Mouse (Mus musculus): ENCODE results near the gene Arhgap22.

Gene Arhgap22

DNA sequence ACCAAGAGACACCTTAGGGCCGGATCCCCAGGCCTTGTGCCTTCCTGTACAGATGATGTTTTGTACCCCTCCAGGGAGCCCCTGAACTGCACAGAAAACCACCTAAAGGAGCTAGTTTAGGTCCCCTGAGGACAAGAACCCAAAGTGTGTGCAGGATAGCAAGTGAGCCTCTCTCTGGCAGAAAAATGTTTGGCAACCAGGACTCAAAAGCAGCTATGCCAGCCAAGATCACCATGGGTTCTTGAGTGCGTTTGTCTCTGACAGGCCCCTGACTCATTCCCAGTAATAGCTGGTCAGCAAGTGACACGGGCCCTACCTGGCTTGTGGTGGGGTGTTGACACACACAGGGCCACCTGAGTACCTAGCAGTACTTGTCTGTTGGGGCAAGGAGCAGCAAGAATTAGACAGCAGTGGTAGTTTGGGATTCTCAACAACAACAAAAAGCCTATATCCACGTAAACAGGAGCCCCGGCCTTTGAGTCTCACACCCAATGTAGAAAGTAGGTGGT lies 115.5 kb downstream of the Arhgap22 start:
- peak in 1 of 2 experiments; percentile 16 for DNase-seq (ENCODE audit: low spot score in 2 of 2)

DNA sequence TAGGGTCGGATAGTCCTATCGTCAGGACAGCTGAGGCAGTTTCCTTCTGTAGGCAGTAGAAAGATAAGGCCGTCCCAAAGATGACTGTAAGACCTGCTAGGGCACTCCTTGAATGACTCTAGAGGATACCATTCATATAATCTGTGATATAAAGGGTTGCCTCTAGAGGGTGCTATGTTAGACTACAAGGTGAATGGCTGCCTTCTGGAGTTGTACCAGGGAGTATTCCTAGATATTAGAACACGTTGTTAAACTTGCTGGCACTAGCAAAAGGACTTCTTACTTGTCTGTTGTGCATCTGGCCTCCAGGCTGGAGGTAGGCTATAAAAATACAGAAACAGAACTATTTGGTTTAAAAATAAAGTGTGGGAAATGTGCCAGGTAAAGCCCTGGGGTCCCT lies 117.2 kb downstream of the Arhgap22 start:
- no peak for DNase-seq (ENCODE audit: low spot score in 2 of 2)

DNA sequence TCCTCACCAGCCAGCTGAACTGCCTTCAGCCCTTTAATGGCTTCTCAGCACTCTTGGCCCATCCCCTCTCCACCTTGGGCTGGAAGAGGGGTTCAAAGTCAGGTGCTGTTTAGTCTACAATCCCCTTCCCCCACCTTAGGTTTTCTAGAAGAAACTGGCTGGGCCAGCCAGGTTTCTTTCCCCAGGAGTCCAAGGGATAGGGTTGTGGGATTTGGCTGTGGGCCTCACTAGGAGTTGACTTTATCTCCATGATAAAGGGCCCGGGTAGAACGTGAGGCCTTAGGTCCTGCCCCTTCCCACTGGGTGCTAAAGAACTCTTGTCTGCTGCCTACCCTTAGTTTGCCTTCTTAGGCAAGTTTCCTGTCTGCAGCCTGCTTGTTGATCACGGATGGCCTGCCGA lies 117.8 kb downstream of the Arhgap22 start:
- DNase-seq (ENCODE audit: low spot score in 2 of 2): no peak

DNA sequence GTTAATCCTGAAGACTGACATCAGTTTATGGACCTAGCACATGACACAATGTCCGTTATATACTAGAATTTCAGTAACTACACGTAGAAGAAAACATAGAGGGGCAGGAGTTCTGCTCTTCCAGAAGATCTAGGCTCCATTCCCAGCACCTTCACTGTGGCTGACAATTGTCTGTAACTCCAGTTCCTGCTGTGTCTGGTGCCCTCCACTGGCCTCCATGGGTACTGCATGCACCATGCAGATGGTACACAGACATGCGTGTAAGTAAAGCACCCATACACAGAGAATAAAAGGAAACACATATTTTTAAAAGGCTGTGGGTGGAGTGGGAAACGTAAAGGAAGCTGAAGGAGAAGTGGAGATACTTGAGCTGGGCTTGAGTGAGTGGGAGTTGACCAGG lies 120.0 kb downstream of the Arhgap22 start:
- no peak for DNase-seq (ENCODE audit: low spot score in 2 of 2)

DNA sequence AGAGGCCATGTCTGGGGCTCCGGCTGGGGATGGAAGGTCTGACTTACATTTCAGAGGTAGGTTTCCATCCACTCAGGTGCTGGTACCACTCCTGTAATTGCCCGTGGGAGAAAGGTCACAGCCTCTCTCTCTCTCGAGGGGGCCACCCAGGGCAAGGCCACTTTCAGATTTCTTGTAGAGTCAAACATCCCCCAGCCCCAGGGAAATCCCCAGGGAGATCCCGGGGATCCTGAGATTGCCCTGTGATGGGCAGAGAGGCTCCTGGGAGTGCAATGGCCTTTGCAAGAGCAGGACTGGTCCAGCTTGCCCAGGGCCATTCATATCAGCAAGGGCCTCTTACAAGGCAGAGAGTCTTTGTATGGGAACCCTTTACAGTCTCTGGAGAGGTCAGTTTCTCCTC lies 120.6 kb downstream of the Arhgap22 start:
- no peak for DNase-seq (ENCODE audit: low spot score in 2 of 2)

DNA sequence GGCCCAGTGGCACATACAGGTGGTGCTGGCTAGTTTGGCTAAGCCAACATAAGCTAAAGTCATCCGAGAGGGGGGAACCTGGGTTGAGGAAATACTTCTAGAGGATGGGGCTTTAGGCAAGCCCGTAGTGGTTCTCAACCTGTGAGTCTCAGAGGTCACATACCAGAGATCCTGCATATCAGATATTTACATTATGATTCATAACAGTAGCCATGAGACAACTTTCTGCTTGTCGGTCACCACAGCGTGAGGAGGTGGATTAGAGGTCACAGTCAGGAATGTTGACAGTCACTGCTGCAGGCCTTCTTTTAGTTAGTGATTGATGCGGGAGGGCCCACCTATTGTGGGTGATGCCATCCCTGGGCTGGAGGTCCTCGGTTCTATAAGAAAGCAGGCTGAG lies 121.9 kb downstream of the Arhgap22 start:
- DNase-seq (ENCODE audit: low spot score in 2 of 2): no peak

DNA sequence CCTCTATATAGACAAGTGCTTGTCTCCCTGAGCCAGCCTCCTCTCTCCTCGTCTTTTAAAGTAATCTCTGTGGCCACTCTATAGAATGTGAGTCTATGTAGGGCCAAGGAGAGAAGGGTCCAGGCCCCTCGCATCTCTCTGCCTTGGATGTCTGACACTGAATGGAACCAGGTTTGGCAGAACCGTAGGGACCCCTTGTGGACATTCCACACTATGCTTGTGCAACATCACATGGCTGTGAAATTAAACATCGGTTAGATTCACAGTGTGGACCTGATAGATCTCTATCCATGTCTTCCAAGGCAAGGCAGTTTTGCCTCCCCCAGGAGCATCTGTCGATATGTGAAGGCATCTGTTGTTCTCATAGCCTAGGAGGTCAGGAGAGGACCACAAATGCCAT lies 124.9 kb downstream of the Arhgap22 start:
- DNase-seq (ENCODE audit: low spot score in 2 of 2): no peak

DNA sequence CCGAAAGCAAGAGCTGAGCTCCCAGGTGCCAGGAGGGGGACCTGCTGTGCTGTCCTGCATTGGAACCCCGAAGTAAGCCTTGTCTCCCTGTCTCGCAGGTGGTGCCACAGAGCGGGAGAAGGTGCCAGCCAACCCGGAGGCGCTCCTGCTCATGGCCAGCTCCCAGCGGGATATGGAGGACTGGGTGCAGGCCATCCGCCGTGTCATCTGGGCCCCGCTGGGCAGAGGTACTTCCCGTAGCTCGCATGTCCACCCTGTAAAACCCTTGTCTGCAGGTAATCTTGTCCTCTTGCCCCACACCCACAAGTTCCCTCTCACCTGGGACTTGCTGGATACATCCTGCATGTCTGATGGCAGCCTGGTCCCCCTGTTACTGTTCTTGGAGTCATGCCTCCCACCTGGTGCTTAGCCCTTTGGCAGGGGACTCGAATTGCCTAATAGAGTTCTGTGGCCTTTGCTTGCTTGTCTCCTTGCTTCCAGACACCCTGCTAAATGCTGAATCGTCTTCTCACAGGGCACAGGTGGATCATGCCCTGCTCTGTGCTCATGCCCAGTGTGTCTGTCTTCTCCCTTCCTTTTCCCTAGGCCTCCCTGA lies 129.4 kb downstream of the Arhgap22 start:
- no peak for DNase-seq (ENCODE audit: low spot score in 2 of 2)

DNA sequence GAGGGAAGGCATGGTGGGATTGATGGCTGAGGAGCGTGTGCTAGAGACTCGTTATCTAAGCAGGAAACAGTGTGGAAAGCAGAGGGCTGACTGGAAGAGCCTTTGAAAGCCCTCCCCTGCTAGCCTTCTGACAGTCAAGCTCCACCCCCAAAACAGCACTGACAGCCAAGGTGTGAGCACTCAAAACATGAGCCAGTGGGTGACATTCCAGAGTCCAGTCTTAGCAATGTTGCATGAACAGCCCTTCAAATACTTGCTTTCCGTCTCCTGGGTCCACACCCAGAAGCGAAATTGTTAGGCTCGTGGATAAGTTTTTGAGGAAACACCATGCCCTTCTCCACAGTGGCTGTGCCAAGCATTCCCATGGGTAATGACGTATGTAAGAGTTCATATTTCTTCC lies 132.7 kb downstream of the Arhgap22 start:
- DNase-seq (ENCODE audit: low spot score in 2 of 2): no peak

DNA sequence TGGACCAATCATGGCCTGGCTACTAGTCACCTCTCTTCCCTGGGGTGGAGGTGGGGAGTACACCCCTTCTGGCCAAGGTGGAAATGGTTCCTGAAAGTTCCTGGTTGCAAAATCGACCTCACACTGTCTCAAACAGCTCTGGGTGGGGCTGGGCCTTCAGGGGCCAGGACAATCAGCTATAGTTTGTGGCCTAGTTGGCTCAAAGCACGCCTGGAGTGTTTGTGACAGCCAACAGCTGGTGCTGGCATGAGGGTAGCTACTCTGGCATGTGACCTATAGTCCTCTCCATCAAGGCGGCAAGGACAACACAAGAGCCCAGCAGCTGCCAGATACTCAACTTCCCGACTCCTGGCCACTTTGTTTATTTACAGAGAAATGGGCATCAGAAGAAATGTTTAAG lies 133.9 kb downstream of the Arhgap22 start:
- DNase-seq (ENCODE audit: low spot score in 2 of 2): no peak

DNA sequence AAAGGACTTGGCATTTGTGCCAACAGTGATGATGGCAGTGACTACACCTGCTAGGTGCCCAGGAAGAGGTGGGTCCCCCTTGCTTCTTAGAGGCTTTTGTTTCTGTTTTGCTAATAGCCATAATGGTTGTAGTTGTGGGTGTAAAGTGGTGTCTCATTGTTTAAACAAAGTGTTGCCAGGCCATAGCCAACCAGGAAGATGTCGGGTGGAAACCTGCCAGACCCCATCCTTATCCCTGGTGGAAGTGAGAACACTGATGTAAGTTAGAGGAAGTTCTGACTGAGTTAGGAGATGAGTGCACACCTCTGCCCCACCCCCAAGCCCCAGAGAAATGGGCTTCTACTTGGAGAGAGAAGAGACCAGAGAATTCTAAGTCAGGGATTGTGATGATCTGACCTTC lies 134.3 kb downstream of the Arhgap22 start:
- no peak for DNase-seq (ENCODE audit: low spot score in 2 of 2)

DNA sequence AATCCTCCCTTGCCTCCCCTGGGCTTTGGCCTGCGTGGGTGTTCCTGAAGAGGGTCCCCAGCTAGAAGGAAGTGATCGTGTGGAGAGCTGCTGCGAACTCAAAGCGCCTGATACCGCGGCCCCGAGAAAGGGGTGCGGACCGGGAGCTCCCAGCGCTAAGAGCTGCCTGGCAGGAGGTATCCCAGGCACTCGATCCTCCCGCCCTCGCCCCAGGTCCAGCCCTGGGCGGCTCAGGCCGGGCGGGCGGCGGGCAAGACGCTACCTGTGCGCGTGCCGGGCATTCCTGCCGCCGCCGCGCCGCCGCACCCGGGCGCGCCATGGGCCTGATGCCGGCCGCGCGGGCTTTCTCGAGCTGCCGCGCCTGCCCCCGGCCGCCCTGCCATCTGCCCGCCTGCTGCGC lies 137.2 kb downstream of the Arhgap22 start:
- DNase-seq (ENCODE audit: low spot score in 2 of 2): no peak

DNA sequence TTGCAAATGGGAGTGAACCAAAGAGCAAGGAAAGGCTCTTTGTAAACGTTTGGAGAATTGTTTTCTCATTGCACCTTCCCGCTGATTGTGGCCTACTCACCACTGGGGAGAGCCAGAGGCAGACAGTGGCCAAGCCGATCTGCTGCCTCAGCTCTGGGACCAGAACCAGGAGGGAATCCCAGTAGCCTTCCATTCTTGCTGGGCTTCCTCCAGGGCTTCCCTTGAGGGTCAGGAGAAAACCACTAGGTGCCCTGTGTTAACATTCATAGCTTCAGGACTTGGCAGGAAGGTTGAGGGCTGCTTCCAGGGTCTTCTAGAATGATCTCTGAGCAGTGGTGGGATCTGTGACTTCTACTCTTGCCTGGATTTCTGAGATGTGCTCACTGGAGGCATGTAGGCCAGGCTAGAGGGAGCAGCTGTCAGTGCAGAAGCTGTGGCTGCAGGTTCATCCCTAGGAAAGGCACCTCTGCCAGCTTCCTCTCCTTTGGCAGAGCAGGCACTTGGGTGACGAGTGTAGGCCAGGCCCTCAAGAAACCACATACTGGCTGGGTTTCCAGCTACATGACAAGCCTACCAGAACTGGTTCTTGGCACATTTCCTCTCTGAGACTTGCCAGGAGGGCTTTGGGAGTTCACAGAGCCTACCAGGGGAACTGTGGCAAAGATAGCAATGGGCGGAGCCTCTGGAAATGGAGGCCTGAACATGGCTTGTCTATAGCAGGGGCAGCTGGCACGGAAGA lies 138.3 kb downstream of the Arhgap22 start:
- DNase-seq (ENCODE audit: low spot score in 2 of 2): peak; percentile 30 to 31

DNA sequence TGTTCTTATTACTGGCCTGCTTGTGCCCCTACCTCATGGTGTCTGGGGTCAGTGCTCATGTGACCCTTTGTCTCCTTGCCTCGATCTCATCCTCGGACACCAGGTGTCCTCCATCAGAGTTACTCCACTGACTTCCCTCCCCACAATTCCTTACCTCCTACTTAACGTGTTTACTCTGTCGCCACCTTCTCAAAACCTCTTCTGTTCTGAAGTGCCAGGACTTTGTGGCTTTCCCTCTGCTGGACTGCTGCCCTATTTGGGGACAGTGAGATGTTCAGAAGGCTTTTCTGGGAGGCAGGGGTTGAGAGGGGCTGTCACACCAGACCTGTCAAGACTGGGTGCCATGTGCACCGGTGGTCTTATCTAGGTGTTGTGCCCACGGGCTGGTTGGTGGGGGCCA lies 139.1 kb downstream of the Arhgap22 start:
- DNase-seq (ENCODE audit: low spot score in 2 of 2): no peak

DNA sequence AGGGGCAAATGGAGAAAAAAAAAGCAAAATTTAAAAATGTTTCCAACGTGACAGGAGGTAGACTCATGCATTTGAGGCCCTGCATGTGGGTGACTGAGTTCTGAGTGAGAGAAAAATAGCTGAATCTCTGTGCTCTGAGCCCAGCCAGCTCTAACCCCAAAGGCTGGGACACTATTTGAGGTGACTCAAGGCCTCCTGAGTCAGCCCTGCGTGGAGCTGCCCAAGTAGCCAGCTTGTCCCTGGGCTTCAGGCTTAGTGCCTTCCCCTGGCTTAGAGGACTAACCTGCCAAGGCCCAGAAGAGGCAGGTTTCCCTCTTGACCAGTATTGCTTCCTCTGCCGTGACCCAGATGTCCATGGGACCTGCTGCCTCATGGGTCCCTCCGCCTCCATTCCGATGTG lies 141.4 kb downstream of the Arhgap22 start:
- DNase-seq (ENCODE audit: low spot score in 2 of 2): no peak

DNA sequence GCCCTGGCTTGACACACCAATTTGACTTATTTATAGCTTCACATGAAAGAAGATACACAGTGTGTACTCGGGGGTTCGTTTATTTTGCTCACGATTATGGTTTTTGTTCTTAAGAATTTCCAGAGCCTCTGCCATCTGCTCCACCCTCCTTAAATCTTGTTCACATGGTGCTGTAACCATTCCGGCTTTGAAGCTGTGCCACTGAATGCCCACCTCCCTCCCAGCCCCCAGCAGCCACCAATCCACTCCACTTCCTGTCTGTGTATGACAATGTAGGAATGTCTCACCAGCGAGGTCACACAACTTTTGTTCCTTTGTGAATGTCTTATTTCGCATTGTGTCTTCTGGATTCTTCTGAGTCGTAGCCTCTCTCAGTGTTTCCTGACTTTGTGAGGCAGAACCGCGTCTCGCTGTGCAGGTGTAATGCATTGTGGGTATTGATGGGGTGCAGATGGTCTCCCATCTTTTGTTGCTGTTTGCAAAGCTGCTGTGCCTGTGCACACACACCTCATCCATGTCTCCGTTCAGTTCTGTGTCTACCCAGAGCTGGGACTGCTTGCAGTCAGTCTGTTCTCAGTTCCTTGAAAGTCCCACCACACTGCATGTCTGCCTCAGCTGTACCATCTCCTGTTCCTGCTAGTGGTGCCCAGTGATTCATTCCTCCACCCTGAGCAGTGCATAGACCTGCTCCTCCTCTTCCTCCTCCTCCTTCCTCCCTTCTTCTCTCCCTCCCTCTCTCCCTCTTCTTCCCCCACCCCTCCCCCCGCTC lies 144.0 kb downstream of the Arhgap22 start:
- no peak for DNase-seq (ENCODE audit: low spot score in 2 of 2)

DNA sequence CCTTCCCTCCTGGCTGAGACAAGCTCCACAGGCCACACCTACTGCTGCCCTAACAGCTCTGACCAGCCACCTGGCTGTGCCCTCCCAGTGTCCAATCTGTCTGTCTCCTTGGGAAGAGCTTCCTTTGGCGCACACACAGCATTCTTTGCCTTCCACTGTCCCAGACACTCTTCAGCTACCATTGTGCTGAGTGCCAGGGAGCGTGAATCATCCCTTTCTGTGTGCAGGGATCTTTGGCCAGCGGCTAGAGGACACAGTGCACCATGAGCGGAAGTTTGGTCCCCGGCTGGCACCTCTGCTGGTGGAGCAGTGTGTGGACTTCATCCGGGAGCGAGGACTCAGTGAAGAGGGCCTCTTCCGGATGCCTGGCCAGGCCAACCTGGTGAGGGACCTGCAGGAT lies 145.1 kb downstream of the Arhgap22 start:
- no peak for DNase-seq (ENCODE audit: low spot score in 2 of 2)

DNA sequence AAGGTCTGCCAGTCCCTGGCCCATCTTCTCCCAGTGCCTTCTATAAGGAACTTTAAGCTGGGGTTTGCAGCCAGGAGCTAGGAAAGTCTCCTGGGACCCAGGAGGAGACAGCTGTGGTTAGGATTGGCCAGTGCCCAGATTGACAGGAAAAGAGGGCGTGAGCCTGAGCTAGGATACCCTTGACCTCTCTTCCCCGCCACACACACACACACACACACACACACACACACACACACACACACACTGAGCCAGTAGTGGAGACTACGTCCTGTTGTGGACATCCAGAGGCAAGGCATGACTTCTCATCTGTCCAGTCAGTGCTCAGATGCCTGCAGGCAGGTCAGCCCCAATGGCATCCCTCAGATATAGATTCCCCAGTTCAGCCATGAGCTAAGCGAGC lies 147.7 kb downstream of the Arhgap22 start:
- DNase-seq (ENCODE audit: low spot score in 2 of 2): no peak

DNA sequence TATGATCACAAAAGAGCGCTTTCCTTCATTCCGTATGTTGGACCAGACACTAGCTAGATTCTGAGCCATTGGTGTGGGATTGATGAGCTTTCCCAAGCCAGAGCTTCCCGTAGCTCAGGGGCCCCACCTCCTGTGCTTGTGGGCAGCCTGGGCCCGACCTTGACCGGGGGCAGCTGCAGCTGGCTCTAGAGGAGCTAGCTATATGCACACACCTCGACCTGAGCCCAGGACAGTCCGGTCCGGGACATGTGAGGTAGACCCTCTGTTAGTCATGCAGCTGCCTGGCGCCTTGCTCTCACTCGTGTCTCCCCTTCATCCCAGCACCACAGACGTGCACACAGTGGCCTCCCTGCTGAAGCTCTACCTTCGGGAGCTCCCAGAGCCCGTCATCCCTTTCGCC lies 148.3 kb downstream of the Arhgap22 start:
- no peak for DNase-seq (ENCODE audit: low spot score in 2 of 2)

DNA sequence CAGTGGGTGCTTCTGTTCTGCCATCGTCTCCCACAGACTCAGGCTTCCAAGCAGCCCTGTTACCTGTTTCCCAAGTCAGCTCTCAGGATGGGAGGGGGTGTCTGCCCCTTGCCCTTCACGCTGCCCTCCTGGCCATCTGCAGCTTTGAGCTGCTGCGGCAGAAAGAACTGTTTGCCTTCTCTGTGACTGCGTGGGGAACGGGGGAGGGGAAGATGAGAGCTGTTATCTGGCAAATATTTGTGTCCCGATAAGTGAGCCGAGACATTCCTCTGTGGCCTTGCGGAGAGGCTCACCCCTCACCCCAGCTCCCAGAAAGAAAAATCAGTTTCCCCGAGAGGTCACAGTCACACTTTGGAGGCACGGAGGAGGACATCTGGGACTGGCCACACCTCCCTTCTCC lies 149.0 kb downstream of the Arhgap22 start:
- no peak for DNase-seq (ENCODE audit: low spot score in 2 of 2)

DNA sequence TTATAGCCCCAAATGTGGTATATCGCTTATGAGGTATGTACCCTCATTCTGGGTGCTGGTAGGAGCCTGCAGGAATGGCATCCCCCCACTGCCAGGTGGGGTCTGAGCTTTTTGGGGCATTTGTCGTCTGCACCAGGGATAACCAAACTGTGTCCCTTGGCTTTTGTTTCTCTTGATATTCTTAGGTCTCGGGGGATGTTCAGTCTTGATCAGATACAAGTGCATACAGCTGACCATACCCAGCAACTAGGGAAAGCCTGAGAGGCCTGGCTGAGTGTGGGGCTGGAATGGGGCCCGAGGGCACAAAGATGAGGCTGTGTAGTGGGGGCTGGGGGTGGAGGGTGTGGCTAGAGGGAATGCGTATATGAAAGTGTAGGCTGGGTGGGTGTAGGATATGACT lies 149.8 kb downstream of the Arhgap22 start:
- no peak for DNase-seq (ENCODE audit: low spot score in 2 of 2)

DNA sequence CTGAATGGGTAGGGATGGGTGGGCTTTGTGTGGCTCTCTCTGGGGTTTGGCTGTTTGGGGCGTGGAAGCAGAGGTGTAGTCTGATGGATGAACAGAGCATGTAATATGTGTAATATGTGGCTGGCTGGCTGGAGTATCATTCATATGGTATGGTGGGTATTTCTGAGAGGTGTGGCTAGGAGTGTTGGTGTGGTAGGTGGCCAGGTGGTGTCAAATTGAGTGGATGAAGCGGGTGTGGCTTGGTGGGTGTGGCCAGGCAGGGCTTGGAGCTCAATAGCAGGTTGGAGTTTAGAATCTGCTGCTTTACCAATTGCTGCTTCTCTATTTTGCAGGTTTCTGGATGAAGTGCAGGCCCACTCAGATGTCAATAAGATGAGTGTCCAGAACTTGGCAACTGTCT lies 150.2 kb downstream of the Arhgap22 start:
- no peak for DNase-seq (ENCODE audit: low spot score in 2 of 2)

Data from heart, adult 9 months (tissue).